Mouse (Mus musculus): Measurements from ENCODE around the gene Arhgap27. TPM values are rescaled to one million over a fixed set of nuclear protein-coding genes. Genes with fewer than 3 reads are reported as not detected.

The Arhgap27 gene
- total and polyA plus RNA-seq, 3 experiments = 11.8 to 30.9 (median 26.1) TPM

GRCm38 (mm10) chr11:103337180-103337579 lies 26.3 kb downstream of the Arhgap27 start:
- peaks cover 5 to 65% of the 10 kb centered on the region in 2 experiments; a peak in 2 of 4 replicates for H3K4me1 ChIP-seq (ENCODE audit: control insufficient read depth in 1 of 2, insufficient read depth in 2 of 2)
- H3K27me3 ChIP-seq (replicated peaks) = no peaks in the 10 kb centered on the region
- peaks cover 74 to 96% of the 10 kb centered on the region in 2 experiments for H3K36me3 ChIP-seq (replicated peaks in 1 of 2; ENCODE audit: control insufficient read depth in 1 of 2, insufficient read depth in 1 of 2, low read length in 1 of 2)
- dilution Hi-C loops (cut with MboI; ENCODE audit: extremely low pct_ligation_motif_present, extremely low pct_unique_long_range_greater_than_20kb, low sequenced_read_pairs) (no loop called here), in situ Hi-C loops (cut with MboI; ENCODE audit: low pct_ligation_motif_present, low pct_unique_long_range_greater_than_20kb, low sequenced_read_pairs) (loop anchor here (10.0 kb wide), 1 partner anchor 58 kb away; no protein-coding TSS in a partner anchor)
- H3K4me2 ChIP-seq (ENCODE audit: insufficient read depth, low read depth, poor library complexity, severe bottlenecking) = no peak overlapping the region
- TF ChIP-seq POLR2AphosphoS2 (IDR thresholded peaks at IDR 0.05; ENCODE audit: low read depth, low read length) (no peak), NRF1 (IDR thresholded peaks at IDR 0.05; ENCODE audit: low read depth, low read length) (no peak), ZC3H11A (IDR thresholded peaks at IDR 0.05; ENCODE audit: low read depth, low read length) (no peak), USF1 (IDR thresholded peaks at IDR 0.05; ENCODE audit: low read depth, low read length) (no peak), USF2 (conservative IDR thresholded peaks at IDR 0.05; ENCODE audit: low read depth, low read length) (no peak), CTCF (conservative IDR thresholded peaks at IDR 0.05 in 1 of 2, IDR thresholded peaks at IDR 0.05 in 1 of 2; ENCODE audit: low read depth in 2 of 2, low read length in 2 of 2) (no peak), NELFE (IDR thresholded peaks at IDR 0.05; ENCODE audit: low read depth, low read length) (no peak), ETS1 (conservative IDR thresholded peaks at IDR 0.05; ENCODE audit: low read depth, low read length) (no peak), POLR2A (IDR thresholded peaks at IDR 0.05; ENCODE audit: low read depth, low read length) (no peak), MXI1 (IDR thresholded peaks at IDR 0.05; ENCODE audit: low read depth, low read length) (no peak), IRF4 (IDR thresholded peaks at IDR 0.05; ENCODE audit: low read depth, low read length) (no peak), MYC (IDR thresholded peaks at IDR 0.05; ENCODE audit: low read depth, low read length) (no peak), SMC3 (IDR thresholded peaks at IDR 0.05; ENCODE audit: low read depth, low read length) (no peak), SIN3A (IDR thresholded peaks at IDR 0.05; ENCODE audit: low read length) (no peak), ELF1 (IDR thresholded peaks at IDR 0.05; ENCODE audit: low read depth, low read length) (no peak), KAT2A (IDR thresholded peaks at IDR 0.05; ENCODE audit: insufficient replicate concordance, low read length) (no peak), MAX (IDR thresholded peaks at IDR 0.05; ENCODE audit: low read length) (no peak), CHD2 (IDR thresholded peaks at IDR 0.05; ENCODE audit: low read length) (no peak), MAFK (IDR thresholded peaks at IDR 0.05; ENCODE audit: insufficient replicate concordance, low read length) (no peak), RAD21 (IDR thresholded peaks at IDR 0.05; ENCODE audit: low read depth, low read length) (no peak)
- peaks cover 2% of the 10 kb centered on the region; the same call in 1 of the 2 replicates for H3K79me2 ChIP-seq (replicated peaks; ENCODE audit: control insufficient read depth, extremely low read depth, insufficient read depth, poor library complexity, severe bottlenecking)
- no peak overlapping the region for H3K9ac ChIP-seq (ENCODE audit: insufficient read depth, low read depth)
- no peak for DNase-seq (ENCODE audit: extremely low read depth)
- no peak overlapping the region for H3K4me3 ChIP-seq (replicated peaks in 1 of 3; ENCODE audit: low read depth in 2 of 3, low read length in 2 of 3, poor library complexity in 1 of 3)
- no peak overlapping the region for H3K27ac ChIP-seq (ENCODE audit: insufficient read depth, low read depth)
- H3K9me3 ChIP-seq (replicated peaks; ENCODE audit: low read length) = no peaks in the 10 kb centered on the region

- TF ChIP-seq CTCF (conservative IDR thresholded peaks at IDR 0.05 in 1 of 2, IDR thresholded peaks at IDR 0.05 in 1 of 2; ENCODE audit: low read depth in 2 of 2, low read length in 2 of 2) (no peak), TCF12 (IDR thresholded peaks at IDR 0.05; ENCODE audit: low read depth, low read length) (no peak), ZNF384 (IDR thresholded peaks at IDR 0.05; ENCODE audit: low read depth, low read length) (no peak), RCOR1 (conservative IDR thresholded peaks at IDR 0.05; ENCODE audit: low read depth, low read length) (no peak), EP300 (IDR thresholded peaks at IDR 0.05; ENCODE audit: low read length) (no peak), MYC (IDR thresholded peaks at IDR 0.05; ENCODE audit: low read depth, low read length) (no peak), JUN (IDR thresholded peaks at IDR 0.05; ENCODE audit: insufficient read depth, low read depth, low read length) (no peak), POLR2AphosphoS2 (IDR thresholded peaks at IDR 0.05; ENCODE audit: low read depth, low read length) (no peak)
- no peak overlapping the region for H3K9ac ChIP-seq (ENCODE audit: insufficient read depth, low read depth)
Observed at GRCm38 (mm10) chr11:103335561-103335960, 27.9 kb downstream of the Arhgap27 start.

More at GRCm38 (mm10) chr11:103335561-103335960, 27.9 kb downstream of the Arhgap27 start:
- no peak for DNase-seq (ENCODE audit: extremely low read depth)
- H3K36me3 ChIP-seq (replicated peaks in 1 of 2; ENCODE audit: control insufficient read depth in 1 of 2, insufficient read depth in 1 of 2, low read length in 1 of 2) = peaks cover 74 to 98% of the 10 kb centered on the region in 2 experiments
- no peak overlapping the region for H3K4me3 ChIP-seq (replicated peaks in 1 of 3; ENCODE audit: low read depth in 2 of 3, low read length in 2 of 3, poor library complexity in 1 of 3)
- no peaks in the 10 kb centered on the region for H3K9me3 ChIP-seq (replicated peaks; ENCODE audit: low read length)
- H3K4me2 ChIP-seq (ENCODE audit: insufficient read depth, low read depth, poor library complexity, severe bottlenecking) = no peak overlapping the region
- H3K27ac ChIP-seq (ENCODE audit: insufficient read depth, low read depth) = no peak overlapping the region
- peaks cover 3 to 51% of the 10 kb centered on the region in 2 experiments; a peak in 2 of 4 replicates for H3K4me1 ChIP-seq (ENCODE audit: control insufficient read depth in 1 of 2, insufficient read depth in 2 of 2)
- no peaks in the 10 kb centered on the region for H3K27me3 ChIP-seq (replicated peaks)
- no peaks in the 10 kb centered on the region for H3K79me2 ChIP-seq (replicated peaks; ENCODE audit: control insufficient read depth, extremely low read depth, insufficient read depth, poor library complexity, severe bottlenecking)
- in situ Hi-C loops (cut with MboI; ENCODE audit: low pct_ligation_motif_present, low pct_unique_long_range_greater_than_20kb, low sequenced_read_pairs) = loop anchor here (10.0 kb wide), 1 partner anchor 59 kb away; no protein-coding TSS in a partner anchor
- dilution Hi-C loops (cut with MboI; ENCODE audit: extremely low pct_ligation_motif_present, extremely low pct_unique_long_range_greater_than_20kb, low sequenced_read_pairs) = no loop called here
